Mouse (Mus musculus) liver, postnatal 0 days (tissue): Measurements from ENCODE around the gene Pard3.

Experiments
- CTCF ChIP-seq: sonication (generic); IDR thresholded peaks from 2 replicates; pipeline ENCODE4 v1.5.1; 2016; ENCODE audit warnings: antibody characterized with exemption, low read depth
- EP300 ChIP-seq: IDR thresholded peaks from 2 replicates; pipeline ENCODE4 v1.6.1; 2016; ENCODE audit warnings: antibody characterized with exemption, low read depth, mild to moderate bottlenecking

- no peak for TF ChIP-seq CTCF
- no peak for TF ChIP-seq EP300
Observed at GRCm38 (mm10) chr8:127603062-127603461, 539.4 kb downstream of the Pard3 start.
